Mouse (Mus musculus): ENCODE results near the gene Olfr776. TPM values are rescaled to one million over a fixed set of nuclear protein-coding genes. Genes with fewer than 3 reads are reported as not detected.
"Not testable (repeated sequence)": the region's sequence is repeated elsewhere in the genome, so short reads cannot be mapped to it uniquely, and the experiment has no call there.

The Olfr776 gene
- not detected for total RNA-seq (2022)

DNA sequence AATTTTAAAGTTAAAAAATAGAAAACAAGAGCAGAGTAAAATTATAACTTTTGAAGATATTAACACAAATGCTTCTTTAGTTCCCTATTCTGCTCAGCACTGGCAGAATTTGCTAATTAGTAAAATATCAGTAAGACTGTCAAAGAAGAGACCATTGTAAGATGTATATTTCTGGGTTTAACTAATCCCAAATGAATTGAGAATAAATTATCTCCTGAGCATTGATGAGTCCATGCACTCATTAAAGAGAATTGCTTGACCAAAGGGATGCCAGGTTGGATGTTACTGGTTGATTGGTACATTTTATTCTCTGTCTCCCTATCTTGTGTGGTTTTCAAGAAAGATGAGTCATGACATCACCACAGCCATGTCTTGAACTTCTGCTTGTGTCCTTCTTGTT lies at the start of gene Olfr776:
Gene Olfr776 (plus strand): TSS at position 301 of the 400 bp plus-strand sequence.
- no peak for DNase-seq (ENCODE audit: low spot score)

- no peak for DNase-seq (ENCODE audit: low spot score)
Observed at GRCm38 (mm10) chr10:129230737-129231136, 28.2 kb upstream of the Olfr776 start.

DNA sequence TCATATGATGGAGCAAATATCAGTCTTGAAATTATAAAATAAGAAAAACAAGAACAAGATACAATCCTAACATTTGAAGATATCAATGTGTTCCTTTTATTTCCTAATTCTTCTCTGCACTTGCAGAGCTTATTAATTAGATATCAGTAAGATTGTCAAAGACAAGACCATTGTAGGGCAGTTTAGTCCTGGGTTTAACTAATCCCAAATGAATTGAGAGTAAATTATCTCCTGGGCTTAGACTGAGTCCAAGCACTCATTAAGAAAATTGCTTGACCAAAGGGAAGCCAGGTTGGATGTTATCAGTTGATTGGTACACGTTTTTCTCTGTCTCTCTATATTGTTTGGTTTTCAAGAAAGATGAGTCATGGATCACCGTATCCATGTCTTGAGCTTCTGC lies 23.0 kb upstream of the Olfr776 start, which contains the start of gene Olfr774:
Gene Olfr774 (plus strand): TSS at position 301 of the 400 bp plus-strand sequence.
- DNase-seq (ENCODE audit: low spot score) = no peak

- no peak for DNase-seq (ENCODE audit: low spot score)
Observed at GRCm38 (mm10) chr10:129248112-129248511, 10.8 kb upstream of the Olfr776 start, which contains the start of gene Olfr775. Olfr775 (plus strand) TSS chr10:129248412.

GRCm38 (mm10) chr10:129271081-129271535 lies 12.2 kb downstream of the Olfr776 start, which contains the start of gene Olfr777:
Olfr777 (minus strand) TSS chr10:129271485.
- DNase-seq (ENCODE audit: low spot score) = no peak

DNA sequence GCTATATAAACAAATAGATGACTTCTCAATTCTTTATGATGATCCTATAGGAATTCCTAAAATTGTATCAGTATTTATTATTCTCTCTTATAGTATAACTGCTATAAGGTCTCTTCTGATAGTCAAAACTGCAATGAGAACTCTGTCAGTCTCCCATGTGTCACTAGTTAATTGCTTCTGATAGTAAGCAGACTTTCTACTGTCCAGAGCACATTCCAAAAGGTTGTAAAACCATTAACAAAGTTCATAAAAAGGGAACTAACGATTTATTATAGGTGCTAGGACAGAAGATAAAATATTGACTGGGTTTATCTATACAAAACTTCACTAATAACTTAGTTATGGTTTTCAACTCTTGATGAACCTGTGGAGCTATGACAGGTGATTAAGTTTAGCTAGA lies 54.0 kb downstream of the Olfr776 start:
- DNase-seq (ENCODE audit: low spot score) = not testable (repeated sequence)

DNA sequence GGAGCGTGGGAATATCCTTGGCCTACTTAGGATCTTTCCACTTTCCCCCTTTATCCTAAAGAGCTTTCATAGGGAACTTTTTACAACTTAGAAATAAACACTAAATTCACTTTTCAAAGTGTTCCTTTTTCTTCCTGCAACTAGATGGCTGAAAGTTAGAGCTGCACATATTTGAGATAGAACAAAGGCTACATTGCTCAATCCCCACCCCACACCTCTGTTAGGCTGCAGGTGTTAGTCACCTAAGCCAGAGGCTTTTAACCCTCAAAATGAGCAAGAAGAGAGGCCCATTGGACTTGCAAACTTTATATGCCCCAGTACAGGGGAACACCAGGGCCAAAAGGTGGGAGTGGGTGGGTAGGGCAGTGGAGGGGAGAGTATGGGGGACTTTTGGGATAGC lies 54.6 kb downstream of the Olfr776 start:
- not testable (repeated sequence) for DNase-seq (ENCODE audit: low spot score)

Other genes with a start within 250 kb of the Olfr776 start
- not detected for gene Olfr763, start 248.3 kb upstream of the Olfr776 start, total RNA-seq (2022)
- not detected for gene Olfr764-ps1, start 219.2 kb upstream of the Olfr776 start, total RNA-seq (2022)
- not detected for gene Olfr765, start 209.1 kb upstream of the Olfr776 start, total RNA-seq (2022)
- gene Olfr766-ps1, start 190.2 kb upstream of the Olfr776 start, total RNA-seq (2022) = not detected
- gene Olfr767, start 176.2 kb upstream of the Olfr776 start, total RNA-seq (2022) = not detected
- not detected for gene Olfr768, start 159.8 kb upstream of the Olfr776 start, total RNA-seq (2022)
- gene Olfr769, start 141.3 kb upstream of the Olfr776 start, total RNA-seq (2022) = not detected
- not detected for gene Olfr770, start 120.1 kb upstream of the Olfr776 start, total RNA-seq (2022)
- gene Olfr771, start 94.4 kb upstream of the Olfr776 start, total RNA-seq (2022) = not detected
- not detected for gene Olfr772, start 81.2 kb upstream of the Olfr776 start, total RNA-seq (2022)
- gene Olfr773, start 71.7 kb upstream of the Olfr776 start, total RNA-seq (2022) = not detected
- not detected for gene Olfr774, start 22.9 kb upstream of the Olfr776 start, total RNA-seq (2022)
- not detected for gene Olfr775, start 10.7 kb upstream of the Olfr776 start, total RNA-seq (2022)
- not detected for gene Olfr777, start 12.4 kb downstream of the Olfr776 start, total RNA-seq (2022)
- gene Olfr780, start 59.0 kb downstream of the Olfr776 start, total RNA-seq (2022) = not detected
- not detected for gene Olfr781, start 69.7 kb downstream of the Olfr776 start, total RNA-seq (2022)
- not detected for gene Olfr782, start 89.7 kb downstream of the Olfr776 start, total RNA-seq (2022)
- not detected for gene Olfr784, start 125.0 kb downstream of the Olfr776 start, total RNA-seq (2022)
- gene Olfr785, start 146.3 kb downstream of the Olfr776 start, total RNA-seq (2022) = not detected
- gene Olfr786, start 168.2 kb downstream of the Olfr776 start, total RNA-seq (2022) = not detected
- not detected for gene Olfr787, start 202.7 kb downstream of the Olfr776 start, total RNA-seq (2022)
- gene Olfr788, start 211.9 kb downstream of the Olfr776 start, total RNA-seq (2022) = not detected
- not detected for gene Olfr789, start 225.6 kb downstream of the Olfr776 start, total RNA-seq (2022)
- gene Olfr790, start 239.4 kb downstream of the Olfr776 start, total RNA-seq (2022) = not detected